9 mouse cellular contexts compared by ENCODE assay signal in the genomic region with DNA sequence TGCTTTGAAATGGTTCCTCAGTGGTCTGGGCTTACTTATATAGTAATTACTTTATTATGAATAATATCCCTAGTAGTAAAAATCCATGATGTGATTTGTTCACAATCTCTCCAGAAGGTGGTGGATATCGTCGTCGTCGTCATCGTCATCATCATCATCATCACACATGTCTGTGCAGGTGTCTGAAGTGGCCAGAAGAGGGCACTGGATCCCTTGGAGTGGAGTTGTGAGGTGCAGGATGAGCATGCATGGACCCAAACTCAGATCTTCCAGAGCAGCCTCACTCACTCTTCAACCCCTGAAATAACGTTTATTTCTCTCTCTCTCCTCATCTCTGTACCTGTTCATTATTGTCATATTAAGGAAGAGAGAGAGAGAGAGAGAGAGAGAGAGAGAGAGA. TPM values are rescaled to one million over a fixed set of nuclear protein-coding genes. Genes with fewer than 3 reads are reported as not detected.
DNase-seq lines count a peak whose midpoint lies in the region; ATAC-seq and TF ChIP-seq lines count a peak whose summit lies in the region.
"Had no signal": no experiment of that assay in that cellular context is flagged by ENCODE, and none has a peak within 500 bp of the region (broad histone marks: within the 10 kb centered on the region; RNA-seq: fewer than 3 reads in every experiment).

No protein-coding gene starts in this region.

- TF ChIP-seq CTCF in gastrocnemius, adult 2 months (IDR thresholded peaks at IDR 0.05): peak; percentile 29; the same call in 1 of the 2 replicates

- H3K9ac ChIP-seq in forebrain, embryonic 12.5 days: no peak overlapping the region
- no peak overlapping the region for H3K9ac ChIP-seq in lung, embryonic 16.5 days (ENCODE audit: low read length)
- H3K9ac ChIP-seq: limb, embryonic 13.5 days had no signal

- no peaks in the 10 kb centered on the region for H3K27me3 ChIP-seq in forebrain, embryonic 12.5 days
- no peaks in the 10 kb centered on the region for H3K27me3 ChIP-seq in lung, embryonic 16.5 days (ENCODE audit: control insufficient read depth, insufficient read depth, low read depth, low read length)
- H3K27me3 ChIP-seq: limb, embryonic 13.5 days had no signal

- 23% methylated on average over 6 of the region's 6 CpGs for WGBS in forebrain, embryonic 12.5 days
- 8% methylated on average over 6 of the region's 6 CpGs for WGBS in lung, embryonic 16.5 days

- intact Hi-C loops in gastrocnemius, adult 2 months (cut with DNase I): no loop called here
- intact Hi-C loops in heart, postnatal 14 days (cut with DNase I): no loop called here

- no peak overlapping the region for H3K4me3 ChIP-seq in gastrocnemius, adult 2 months
- no peak overlapping the region for H3K4me3 ChIP-seq in forebrain, embryonic 12.5 days (replicated peaks)
- no peak overlapping the region for H3K4me3 ChIP-seq in lung, embryonic 16.5 days (ENCODE audit: low read length)
- H3K4me3 ChIP-seq: limb, embryonic 13.5 days had no signal

- peak; percentile 60; the same call in 1 of the 2 replicates for ATAC-seq in forebrain, embryonic 12.5 days (ENCODE audit: low FRiP score)
- peak; percentile 59; the same call in 1 of the 2 replicates for ATAC-seq in lung, embryonic 16.5 days (ENCODE audit: low read depth)

- H3K4me1 ChIP-seq in forebrain, embryonic 12.5 days: no peaks in the 10 kb centered on the region
- H3K4me1 ChIP-seq in lung, embryonic 16.5 days (replicated peaks; ENCODE audit: control insufficient read depth, insufficient read depth, low read length): no peaks in the 10 kb centered on the region
- H3K4me1 ChIP-seq: limb, embryonic 13.5 days had no signal

- no peaks in the 10 kb centered on the region for H3K36me3 ChIP-seq in forebrain, embryonic 12.5 days (replicated peaks)
- no peaks in the 10 kb centered on the region for H3K36me3 ChIP-seq in lung, embryonic 16.5 days (ENCODE audit: control insufficient read depth, insufficient read depth, low read length)
- H3K36me3 ChIP-seq: limb, embryonic 13.5 days had no signal

- H3K4me2 ChIP-seq in forebrain, embryonic 12.5 days: no peak overlapping the region
- no peak overlapping the region for H3K4me2 ChIP-seq in lung, embryonic 16.5 days (ENCODE audit: low read depth, low read length)
- H3K4me2 ChIP-seq: limb, embryonic 13.5 days had no signal

- no peak for DNase-seq in gastrocnemius, adult 2 months
- DNase-seq in gastrocnemius, adult 18-20 months (ENCODE audit: low spot score): no peak
- peak; percentile 6 to 11 for DNase-seq in adrenal gland, postnatal 36 days
- DNase-seq in kidney, postnatal 36 days: peak; percentile 19 to 61
- peak; percentile 44 to 62 for DNase-seq in right cerebral cortex, adult 2 months (ENCODE audit: low spot score in 2 of 2)
- no peak for DNase-seq in heart, postnatal 14 days

- no peak overlapping the region for H3K27ac ChIP-seq in gastrocnemius, adult 2 months
- no peak overlapping the region for H3K27ac ChIP-seq in forebrain, embryonic 12.5 days
- no peak overlapping the region for H3K27ac ChIP-seq in lung, embryonic 16.5 days (ENCODE audit: low read length)
- H3K27ac ChIP-seq: limb, embryonic 13.5 days had no signal

- H3K9me3 ChIP-seq in forebrain, embryonic 12.5 days: no peaks in the 10 kb centered on the region
- H3K9me3 ChIP-seq in lung, embryonic 16.5 days (ENCODE audit: control insufficient read depth, low read length): no peaks in the 10 kb centered on the region
- H3K9me3 ChIP-seq: limb, embryonic 13.5 days had no signal

RNA-seq across cellular contexts. Expression of gene Olfr1357, which starts 14.4 kb away (rescaled TPM):
- not detected for total RNA-seq in gastrocnemius, adult 2 months (2021)
- total RNA-seq in gastrocnemius, adult 18-20 months (2021): not detected
- total RNA-seq in adrenal gland, postnatal 36 days (2021): not detected
- not detected in 2 replicates for polyA plus RNA-seq in forebrain, embryonic 12.5 days (2016; fragmentation: Nextera tagmentation; extraction: Ambion mirVana)
- not detected in 2 replicates for polyA plus RNA-seq in lung, embryonic 16.5 days (2015; fragmentation: Nextera tagmentation; extraction: Ambion mirVana)
- not detected for total RNA-seq in heart, postnatal 14 days (2021)
- polyA plus RNA-seq: limb, embryonic 13.5 days had no signal

RNA-seq across cellular contexts. Expression of gene Syde1, which starts 40.5 kb away (rescaled TPM):
- 1 to 10 TPM; 3.0 to 5.1 TPM for total RNA-seq in gastrocnemius, adult 2 months (2021)
- 1 to 10 TPM; 3.3 to 4.0 TPM for total RNA-seq in gastrocnemius, adult 18-20 months (2021)
- 10 to 100 TPM; 39.0 to 49.0 TPM for total RNA-seq in adrenal gland, postnatal 36 days (2021)
- polyA plus RNA-seq in forebrain, embryonic 12.5 days (2016; fragmentation: Nextera tagmentation; extraction: Ambion mirVana): 8.3 and 8.5 TPM in 2 replicates
- 23.0 and 25.2 TPM in 2 replicates for polyA plus RNA-seq in lung, embryonic 16.5 days (2015; fragmentation: Nextera tagmentation; extraction: Ambion mirVana)
- 10 to 100 TPM; 15.0 to 15.1 TPM for total RNA-seq in heart, postnatal 14 days (2021)

RNA-seq across cellular contexts. Expression of gene Ilvbl, which starts 58.2 kb away (rescaled TPM):
- total RNA-seq in gastrocnemius, adult 2 months (2021): 10 to 100 TPM in 1 of 2 experiments, 1 to 10 TPM in 1; 9.0 to 17.9 TPM
- 10 to 100 TPM in 1 of 2 experiments, 1 to 10 TPM in 1; 7.9 to 14.8 TPM for total RNA-seq in gastrocnemius, adult 18-20 months (2021)
- total RNA-seq in adrenal gland, postnatal 36 days (2021): 10 to 100 TPM; 51.0 to 62.0 TPM
- 39.0 and 39.3 TPM in 2 replicates for polyA plus RNA-seq in forebrain, embryonic 12.5 days (2016; fragmentation: Nextera tagmentation; extraction: Ambion mirVana)
- polyA plus RNA-seq in lung, embryonic 16.5 days (2015; fragmentation: Nextera tagmentation; extraction: Ambion mirVana): 50.1 and 50.4 TPM in 2 replicates
- total RNA-seq in heart, postnatal 14 days (2021): 10 to 100 TPM; 44.4 to 45.9 TPM

Comparison
In these comparisons a context has a peak if more than half of its experiments do, and no peak if none do; other contexts are left out.
1. DNase-seq: peak in adrenal gland, postnatal 36 days (2 of 2), kidney, postnatal 36 days (2 of 2) and right cerebral cortex, adult 2 months (2 of 2); none in gastrocnemius, adult 2 months (single experiment), gastrocnemius, adult 18-20 months (single experiment) and heart, postnatal 14 days (0 of 2).